Comparison of ENCODE assay signal across 19 mouse cellular contexts in genomic region chr9:41545776-41546175, GRCm38 (mm10).
DNase-seq lines count a peak whose midpoint lies in the region; ATAC-seq and TF ChIP-seq lines count a peak whose summit lies in the region.
"Had no signal": no experiment of that assay in that cellular context is flagged by ENCODE, and none has a peak within 500 bp of the region (broad histone marks: within the 10 kb centered on the region; RNA-seq: fewer than 3 reads in every experiment).

No protein-coding gene starts in this region.

- no peak for TF ChIP-seq POLR2A in limb, embryonic 14.5 days (IDR thresholded peaks at IDR 0.05; ENCODE audit: borderline replicate concordance, extremely low read depth, insufficient read depth, insufficient read length)

- DNase-seq in gastrocnemius, adult 18-20 months (ENCODE audit: low spot score), result peak; percentile 59
- no peak for DNase-seq in gastrocnemius, adult 8-10 months (ENCODE audit: low spot score in 2 of 2)
- DNase-seq in limb, embryonic 14.5 days (ENCODE audit: low spot score), result peak; percentile 22
- no peak for DNase-seq in limb, embryonic 10.5 days (ENCODE audit: low spot score)
- DNase-seq in Patski (ENCODE audit: low read depth, low spot score), result peak; percentile 44
- DNase-seq in lung, postnatal 36 days, result peak; percentile 43
- DNase-seq in right cerebral cortex, adult 2 months (ENCODE audit: low spot score in 2 of 2), result no peak
- DNase-seq: adrenal gland, adult 8-10 months; cerebellum, postnatal 25 days; gastrocnemius, postnatal 36 days; lung, embryonic 14.5 days; midbrain, embryonic 14.5 days; retina, postnatal 1 day; thymus, adult 18-20 months had no signal

- no peak overlapping the region for H3K4me3 ChIP-seq in limb, embryonic 14.5 days (replicated peaks; ENCODE audit: low read length)
- H3K4me3 ChIP-seq in limb, embryonic 10.5 days, result no peak overlapping the region
- H3K4me3 ChIP-seq: embryonic facial prominence, embryonic 12.5 days; forebrain, embryonic 15.5 days; limb, embryonic 12.5 days; neural tube, embryonic 12.5 days had no signal

- no peak for TF ChIP-seq CTCF in Patski (IDR thresholded peaks at IDR 0.05)

- no peaks in the 10 kb centered on the region for H3K36me3 ChIP-seq in limb, embryonic 14.5 days (ENCODE audit: control insufficient read depth, insufficient read depth, low read length)
- H3K36me3 ChIP-seq in limb, embryonic 10.5 days, result no peaks in the 10 kb centered on the region
- H3K36me3 ChIP-seq: embryonic facial prominence, embryonic 12.5 days; forebrain, embryonic 15.5 days; limb, embryonic 12.5 days had no signal

- H3K9me3 ChIP-seq in limb, embryonic 14.5 days (ENCODE audit: control insufficient read depth, low read length), result no peaks in the 10 kb centered on the region
- no peaks in the 10 kb centered on the region for H3K9me3 ChIP-seq in limb, embryonic 10.5 days (replicated peaks)
- H3K9me3 ChIP-seq: embryonic facial prominence, embryonic 12.5 days; forebrain, embryonic 15.5 days; limb, embryonic 12.5 days; neural tube, embryonic 12.5 days had no signal

- H3K9ac ChIP-seq in limb, embryonic 14.5 days (ENCODE audit: low read depth, low read length, severe bottlenecking), result no peak overlapping the region
- H3K9ac ChIP-seq: embryonic facial prominence, embryonic 12.5 days; forebrain, embryonic 15.5 days; limb, embryonic 12.5 days; lung, embryonic 14.5 days; neural tube, embryonic 12.5 days had no signal

- CTCF ChIA-PET in Patski (lab: Charles Lee), result no interaction called here

- in situ Hi-C loops in Patski (cut with MboI; ENCODE audit: low pct_unique_long_range_greater_than_20kb), result no loop called here

- 83% methylated on average over 1 of the region's 1 CpGs for WGBS in limb, embryonic 14.5 days
- WGBS in limb, embryonic 10.5 days, result 85% methylated on average over 1 of the region's 1 CpGs

- no peaks in the 10 kb centered on the region for H3K4me1 ChIP-seq in limb, embryonic 14.5 days (ENCODE audit: control insufficient read depth, insufficient read depth, low read length)
- H3K4me1 ChIP-seq in limb, embryonic 10.5 days, result no peaks in the 10 kb centered on the region
- H3K4me1 ChIP-seq: limb, embryonic 12.5 days had no signal

- no peak for ATAC-seq in limb, embryonic 14.5 days (ENCODE audit: low FRiP score, low read depth)
- ATAC-seq in Patski, result peak; percentile 69
- ATAC-seq in megakaryocyte progenitor cell, adult 5-6 weeks (replicated peaks; ENCODE audit: poor library complexity), result no peak
- ATAC-seq: forebrain, embryonic 15.5 days had no signal

- POLR2A ChIA-PET in Patski (lab: Charles Lee), result no interaction called here

- no peaks in the 10 kb centered on the region for H3K27me3 ChIP-seq in limb, embryonic 14.5 days (ENCODE audit: control insufficient read depth, insufficient read depth, low read length)
- no peaks in the 10 kb centered on the region for H3K27me3 ChIP-seq in limb, embryonic 10.5 days (ENCODE audit: low read depth, poor library complexity, severe bottlenecking)
- H3K27me3 ChIP-seq in Patski, result no peaks in the 10 kb centered on the region
- H3K27me3 ChIP-seq: embryonic facial prominence, embryonic 12.5 days; forebrain, embryonic 15.5 days; limb, embryonic 12.5 days; neural tube, embryonic 12.5 days had no signal

- no peak overlapping the region for H3K4me2 ChIP-seq in limb, embryonic 14.5 days (replicated peaks; ENCODE audit: low read depth, low read length, severe bottlenecking)
- H3K4me2 ChIP-seq: embryonic facial prominence, embryonic 12.5 days; forebrain, embryonic 15.5 days; limb, embryonic 12.5 days; lung, embryonic 14.5 days; neural tube, embryonic 12.5 days had no signal

- H3K27ac ChIP-seq in limb, embryonic 14.5 days (replicated peaks; ENCODE audit: low read depth, low read length), result no peak overlapping the region
- H3K27ac ChIP-seq in limb, embryonic 10.5 days, result no peak overlapping the region
- H3K27ac ChIP-seq: embryonic facial prominence, embryonic 12.5 days; forebrain, embryonic 15.5 days; limb, embryonic 12.5 days; neural tube, embryonic 12.5 days had no signal

Comparison
In these comparisons a context has a peak if more than half of its experiments do, and no peak if none do; other contexts are left out.
1. DNase-seq: peak in gastrocnemius, adult 18-20 months (single experiment), limb, embryonic 14.5 days (single experiment), Patski (single experiment) and lung, postnatal 36 days (single experiment); none in gastrocnemius, adult 8-10 months (0 of 2), limb, embryonic 10.5 days (single experiment) and right cerebral cortex, adult 2 months (0 of 2).